In genomic region chr10:60284676-60285111, GRCm38 (mm10) we compare ENCODE assay signal across 8 mouse cellular contexts. TPM values are rescaled to one million over a fixed set of nuclear protein-coding genes. Genes with fewer than 3 reads are reported as not detected.
DNase-seq lines count a peak whose midpoint lies in the region; ATAC-seq and TF ChIP-seq lines count a peak whose summit lies in the region.

No protein-coding gene starts in this region.

- H3K9me3 ChIP-seq in intestine, postnatal 0 days (ENCODE audit: control insufficient read depth): no peaks in the 10 kb centered on the region
- H3K9me3 ChIP-seq in neural tube, embryonic 13.5 days: no peaks in the 10 kb centered on the region

- peaks cover 70% of the 10 kb centered on the region for H3K4me1 ChIP-seq in cerebellum, adult 2 months (ENCODE audit: control insufficient read depth, insufficient read depth, low read length)
- peaks cover 41% of the 10 kb centered on the region for H3K4me1 ChIP-seq in cortical plate, adult 2 months (ENCODE audit: control insufficient read depth, insufficient read depth, low read length)
- peaks cover 20% of the 10 kb centered on the region for H3K4me1 ChIP-seq in intestine, postnatal 0 days (replicated peaks; ENCODE audit: control insufficient read depth, insufficient read depth, low read length)
- H3K4me1 ChIP-seq in neural tube, embryonic 13.5 days (replicated peaks): peaks cover 97% of the 10 kb centered on the region

- H3K27ac ChIP-seq in cerebellum, adult 2 months (ENCODE audit: insufficient read depth, low read length): peak overlapping the region; percentile 12; the same call in 1 of the 2 replicates
- H3K27ac ChIP-seq in cortical plate, adult 2 months (ENCODE audit: insufficient read depth, low read length): peak overlapping the region; percentile 63
- peak overlapping the region; percentile 3 for H3K27ac ChIP-seq in intestine, postnatal 0 days (ENCODE audit: low read depth, low read length)
- H3K27ac ChIP-seq in neural tube, embryonic 13.5 days (replicated peaks): peak overlapping the region; percentile 88

- ATAC-seq in intestine, postnatal 0 days: 0 out of 2 replicates have a peak, but pooled peaks have one; percentile 14
- ATAC-seq in neural tube, embryonic 13.5 days (ENCODE audit: low read depth): peak; percentile 22; the same call in 1 of the 2 replicates

- 0 out of 2 replicates have a peak overlapping the region, but pooled peaks have one; percentile 17 for H3K4me2 ChIP-seq in intestine, postnatal 0 days (replicated peaks; ENCODE audit: low read depth)
- H3K4me2 ChIP-seq in neural tube, embryonic 13.5 days: peak overlapping the region; percentile 55

- no peaks in the 10 kb centered on the region; the same call in 1 of the 2 replicates for H3K36me3 ChIP-seq in intestine, postnatal 0 days (ENCODE audit: control insufficient read depth, insufficient read depth)
- H3K36me3 ChIP-seq in neural tube, embryonic 13.5 days: no peaks in the 10 kb centered on the region

- TF ChIP-seq CTCF in cerebellum, adult 2 months (IDR thresholded peaks at IDR 0.05; ENCODE audit: borderline replicate concordance, insufficient read depth, low read depth, low read length): no peak
- no peak for TF ChIP-seq CTCF in cortical plate, adult 2 months (IDR thresholded peaks at IDR 0.05; ENCODE audit: extremely low read depth, insufficient read depth, low read length)
- TF ChIP-seq CTCF in intestine, postnatal 0 days (IDR thresholded peaks at IDR 0.05; ENCODE audit: low read depth): no peak

- WGBS in cerebellum, adult 2 months: 30% methylated on average over 8 of the region's 8 CpGs
- 44% methylated on average over 8 of the region's 8 CpGs for WGBS in intestine, postnatal 0 days
- 33% methylated on average over 8 of the region's 8 CpGs for WGBS in neural tube, embryonic 13.5 days

- H3K27me3 ChIP-seq in cerebellum, adult 2 months (ENCODE audit: control insufficient read depth, insufficient read depth, low read length): no peaks in the 10 kb centered on the region
- H3K27me3 ChIP-seq in intestine, postnatal 0 days (replicated peaks; ENCODE audit: control insufficient read depth, insufficient read depth, low read length): no peaks in the 10 kb centered on the region
- H3K27me3 ChIP-seq in neural tube, embryonic 13.5 days: no peaks in the 10 kb centered on the region

- DNase-seq in cerebellum, adult 2 months: no peak
- DNase-seq in cerebellum, adult 8-10 months: no peak
- DNase-seq in right cerebral cortex, adult 18-20 months: no peak
- DNase-seq in layer of hippocampus, adult 9-11 months: no peak
- no peak for DNase-seq in gastrocnemius, postnatal 25 days

- peak overlapping the region; percentile 6 for H3K4me3 ChIP-seq in cerebellum, adult 2 months (replicated peaks; ENCODE audit: insufficient read depth, low read depth, low read length)
- peak overlapping the region; percentile 21; the same call in 1 of the 2 replicates for H3K4me3 ChIP-seq in cortical plate, adult 2 months (ENCODE audit: insufficient read depth, low read length)
- H3K4me3 ChIP-seq in intestine, postnatal 0 days (ENCODE audit: low read depth, low read length): no peak overlapping the region
- H3K4me3 ChIP-seq in neural tube, embryonic 13.5 days: peak overlapping the region; percentile 16; the same call in 1 of the 2 replicates

- TF ChIP-seq POLR2A in cerebellum, adult 2 months (IDR thresholded peaks at IDR 0.05; ENCODE audit: borderline replicate concordance, insufficient read depth, low read length): no peak
- no peak for TF ChIP-seq POLR2A in cortical plate, adult 2 months (IDR thresholded peaks at IDR 0.05; ENCODE audit: extremely low read depth, insufficient read depth, low read length)

- no peak overlapping the region for H3K9ac ChIP-seq in intestine, postnatal 0 days (ENCODE audit: low read depth, low read length)
- H3K9ac ChIP-seq in neural tube, embryonic 13.5 days: peak overlapping the region; percentile 55

RNA-seq across cellular contexts. Expression of gene Psap, which starts 7.3 kb away (rescaled TPM):
- 2,061 and 2,091 TPM in 2 replicates for polyA plus RNA-seq in cerebellum, adult 2 months (2012; rRNA removed)
- 1,890 and 1,956 TPM in 2 replicates for polyA plus RNA-seq in cortical plate, adult 2 months (2012; rRNA removed)
- 135 and 137 TPM in 2 replicates for polyA plus RNA-seq in intestine, postnatal 0 days (2015; fragmentation: Nextera tagmentation; extraction: Ambion mirVana)
- 136 and 140 TPM in 2 replicates for polyA plus RNA-seq in neural tube, embryonic 13.5 days (2015; fragmentation: Nextera tagmentation; extraction: Ambion mirVana)
- 100 to 1,000 TPM; 590 to 608 TPM for total RNA-seq in gastrocnemius, postnatal 25 days (2021)

Comparison
In these comparisons a context has a peak if more than half of its experiments do, and no peak if none do; other contexts are left out.
1. H3K27ac ChIP-seq: peak in every context shown above with its lines; median percentile 88 in neural tube, embryonic 13.5 days; 63 in cortical plate, adult 2 months; 12 in cerebellum, adult 2 months; 3 in intestine, postnatal 0 days.
2. RNA of gene Psap, which starts 7.3 kb away (polyA plus RNA-seq): 2,061 to 2,091 TPM in cerebellum, adult 2 months and 1,890 to 1,956 TPM in cortical plate, adult 2 months; 136 to 140 TPM in neural tube, embryonic 13.5 days and 135 to 137 TPM in intestine, postnatal 0 days; every median in the first group is over 10 times any median in the second.